Mouse (Mus musculus): Measurements from ENCODE around the gene Med13l. TPM values are rescaled to one million over a fixed set of nuclear protein-coding genes. Genes with fewer than 3 reads are reported as not detected.
A peak's percentile ranks its signal among the peaks of the same experiment; 100 is the strongest.

Gene Med13l
- polyA plus RNA-seq, 1 experiment from 2014 or later = 16.6 TPM

- no peak for DNase-seq (ENCODE audit: low spot score)
Observed at GRCm38 (mm10) chr5:118688886-118689835, 128.7 kb downstream of the Med13l start.

DNA sequence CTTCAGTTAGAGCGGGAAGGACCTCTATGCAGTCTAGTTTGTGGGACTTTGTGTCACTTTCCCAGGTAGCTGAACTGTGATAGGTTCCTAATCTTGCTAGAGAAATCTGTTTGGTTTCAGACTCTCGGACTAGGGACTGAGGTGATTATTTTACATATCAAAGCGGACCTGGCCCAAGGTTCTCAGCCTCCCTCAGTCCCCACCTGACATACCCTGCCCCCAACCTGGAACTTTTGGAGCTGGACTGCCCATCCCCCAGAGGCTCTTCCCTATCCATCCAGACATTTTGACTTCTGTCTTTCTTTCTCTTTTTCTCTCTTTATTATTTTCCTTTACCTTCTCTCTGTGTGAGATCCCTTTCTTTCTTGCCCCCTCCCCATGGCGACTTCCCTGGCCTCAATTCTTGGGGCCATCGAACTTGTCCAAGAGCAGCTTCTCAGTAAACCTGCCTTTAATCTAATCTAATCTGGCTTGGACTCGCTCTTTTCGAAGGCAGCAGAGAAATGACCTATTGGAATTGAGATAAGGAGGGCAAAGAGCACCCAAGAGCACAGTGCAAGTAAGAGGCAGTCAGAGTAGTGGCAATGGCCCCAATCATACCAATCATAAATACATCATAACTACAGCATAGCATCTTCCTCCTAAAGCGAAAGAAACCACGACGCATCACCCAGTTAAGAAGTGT, 130.7 kb downstream of the Med13l start:
- DNase-seq (ENCODE audit: low spot score) = no peak

DNA sequence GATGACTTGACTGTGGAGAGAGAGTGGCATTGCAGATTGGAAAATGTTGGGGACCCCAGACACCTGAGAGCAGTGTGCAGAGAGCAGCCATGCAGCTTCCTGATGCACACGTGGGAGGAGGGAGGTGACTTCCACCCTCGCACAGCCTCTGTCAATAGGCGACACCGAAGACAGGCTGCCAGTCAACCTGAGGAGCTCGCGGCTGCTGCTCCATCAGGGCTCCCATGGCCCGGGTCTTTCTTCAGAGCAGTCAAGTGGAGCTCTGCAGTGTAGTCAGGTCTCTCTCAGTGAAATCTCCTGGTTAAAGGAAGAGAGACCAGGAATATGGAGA, 131.2 kb downstream of the Med13l start:
- DNase-seq (ENCODE audit: low spot score) = no peak

- no peak for DNase-seq (ENCODE audit: low spot score)
Observed at GRCm38 (mm10) chr5:118693996-118694395, 133.5 kb downstream of the Med13l start.

DNA sequence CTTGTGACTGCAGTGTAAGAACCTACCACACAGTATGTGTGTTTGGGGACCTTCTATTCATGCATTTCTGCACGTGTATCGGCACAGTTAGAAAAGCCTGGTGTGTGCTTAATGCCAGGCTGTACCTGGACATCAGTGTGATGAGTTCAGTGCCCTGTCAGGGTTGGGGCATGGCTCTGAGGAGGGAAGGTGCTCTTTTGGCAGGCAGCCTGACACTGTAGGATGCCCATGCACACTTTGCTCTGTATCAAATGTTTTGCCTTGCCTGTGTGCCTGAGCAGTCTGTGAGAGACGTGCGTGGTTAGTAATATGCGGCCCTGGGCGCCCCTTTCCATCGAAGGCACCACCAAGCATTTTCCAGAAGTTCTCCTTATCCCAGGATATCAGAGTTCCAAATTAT, 136.6 kb downstream of the Med13l start:
- no peak for DNase-seq (ENCODE audit: low spot score)

DNA sequence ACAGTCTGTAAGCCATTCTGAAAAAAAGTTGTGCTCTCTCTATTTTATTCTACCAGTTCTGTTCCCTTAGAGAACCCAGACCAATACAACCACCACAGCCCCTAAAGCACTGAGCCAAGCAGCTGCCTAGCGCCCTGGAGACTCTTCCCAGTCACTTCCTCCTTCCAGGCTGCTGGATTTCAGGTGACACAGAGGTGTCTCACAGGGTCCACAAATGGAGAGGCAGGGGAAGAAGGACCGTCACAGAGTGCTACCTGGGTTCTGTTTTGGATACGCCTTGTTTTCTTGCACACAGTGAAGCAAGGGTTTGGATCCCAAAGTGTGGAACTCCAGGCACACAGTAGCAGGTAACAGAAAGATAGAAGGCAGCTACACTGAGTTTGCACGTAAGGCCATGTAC, 140.5 kb downstream of the Med13l start:
- no peak for DNase-seq (ENCODE audit: low spot score)

DNA sequence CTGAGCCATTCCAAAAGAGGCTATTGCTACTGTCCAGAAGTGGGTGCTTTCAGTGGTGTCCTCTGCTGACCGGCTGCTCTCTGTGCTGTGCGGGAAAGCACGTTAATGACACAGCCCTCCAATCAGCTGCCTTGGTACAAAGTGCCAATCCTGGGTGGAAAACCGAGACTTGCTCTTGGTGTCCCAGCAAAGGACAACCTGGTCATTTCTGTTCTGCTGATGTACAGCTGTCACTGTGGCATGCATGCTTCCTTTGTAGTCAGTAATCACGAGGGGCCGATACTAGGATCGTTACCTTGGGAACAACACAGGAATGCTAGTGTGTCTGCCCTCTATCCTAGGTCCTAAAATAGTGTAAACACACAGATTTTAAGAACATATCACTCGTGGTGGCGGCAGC, 142.2 kb downstream of the Med13l start:
- DNase-seq (ENCODE audit: low spot score) = no peak

DNA sequence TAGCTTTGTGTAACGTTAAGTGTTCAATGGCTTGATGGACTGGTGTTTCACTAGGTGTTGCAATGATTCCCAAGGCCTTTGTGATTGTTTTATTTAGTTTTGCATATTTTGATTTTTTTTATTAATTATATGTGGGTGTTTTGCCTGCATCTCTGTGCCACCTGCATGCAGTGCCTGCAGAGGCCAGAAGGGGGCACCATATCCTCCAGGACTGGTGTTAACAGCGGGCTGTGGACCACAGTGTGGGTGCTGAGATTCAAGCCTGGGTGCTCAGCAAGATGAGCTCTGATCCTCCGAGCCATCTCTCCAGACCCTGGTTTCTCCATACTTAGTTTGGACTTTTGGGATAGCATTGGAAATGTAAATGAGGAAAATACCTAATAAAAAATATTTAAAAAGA, 143.7 kb downstream of the Med13l start:
- no peak for DNase-seq (ENCODE audit: low spot score)

DNA sequence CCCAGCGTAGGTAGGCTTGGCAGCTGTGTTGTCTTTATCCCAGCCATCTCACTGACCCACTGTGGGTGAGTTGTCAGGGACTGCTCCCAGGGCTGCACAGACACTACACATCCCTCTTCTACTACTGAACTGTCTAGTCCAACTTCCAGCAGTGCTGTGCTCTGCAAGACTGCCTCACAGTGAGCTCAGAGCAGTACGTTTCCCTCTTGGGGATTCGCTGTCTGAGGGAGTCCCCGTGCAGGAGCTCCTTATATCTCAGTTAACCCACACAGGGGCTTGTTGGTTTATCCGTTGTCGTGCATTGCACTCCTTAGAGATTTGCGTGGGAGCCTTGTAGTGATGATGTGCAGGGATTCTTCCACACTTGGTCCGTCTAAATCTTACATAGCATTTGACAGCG, 144.5 kb downstream of the Med13l start:
- no peak for DNase-seq (ENCODE audit: low spot score)

- peak; percentile 41 for DNase-seq (ENCODE audit: low spot score)
Observed at GRCm38 (mm10) chr5:118706009-118706408, 145.5 kb downstream of the Med13l start.

GRCm38 (mm10) chr5:118706414-118706813, 145.9 kb downstream of the Med13l start:
- DNase-seq (ENCODE audit: low spot score) = no peak

DNA sequence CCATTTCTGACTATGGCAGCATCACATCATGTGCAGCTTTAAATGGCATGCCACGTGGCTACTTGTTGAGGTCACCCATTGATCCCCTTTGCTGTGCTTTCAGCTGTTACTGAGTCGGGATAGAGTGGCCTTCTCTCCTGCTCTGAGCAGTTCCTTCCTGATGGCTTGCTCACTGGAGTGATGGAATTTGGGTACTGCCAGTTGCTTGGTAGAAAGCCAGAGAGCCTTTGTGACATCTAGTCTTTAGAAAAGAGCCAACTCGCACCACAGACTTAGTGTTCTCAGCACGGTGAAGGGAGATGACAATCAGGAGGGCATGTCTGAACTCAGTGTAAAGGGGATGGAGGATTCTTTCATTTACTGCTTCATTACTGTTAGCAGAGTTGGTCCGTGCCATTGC, 147.0 kb downstream of the Med13l start:
- no peak for DNase-seq (ENCODE audit: low spot score)

GRCm38 (mm10) chr5:118708215-118708949, 147.9 kb downstream of the Med13l start:
- peak; percentile 83 for DNase-seq (ENCODE audit: low spot score)

- peak; percentile 84 for DNase-seq (ENCODE audit: low spot score)
Observed at GRCm38 (mm10) chr5:118709847-118710251, 149.4 kb downstream of the Med13l start.

DNA sequence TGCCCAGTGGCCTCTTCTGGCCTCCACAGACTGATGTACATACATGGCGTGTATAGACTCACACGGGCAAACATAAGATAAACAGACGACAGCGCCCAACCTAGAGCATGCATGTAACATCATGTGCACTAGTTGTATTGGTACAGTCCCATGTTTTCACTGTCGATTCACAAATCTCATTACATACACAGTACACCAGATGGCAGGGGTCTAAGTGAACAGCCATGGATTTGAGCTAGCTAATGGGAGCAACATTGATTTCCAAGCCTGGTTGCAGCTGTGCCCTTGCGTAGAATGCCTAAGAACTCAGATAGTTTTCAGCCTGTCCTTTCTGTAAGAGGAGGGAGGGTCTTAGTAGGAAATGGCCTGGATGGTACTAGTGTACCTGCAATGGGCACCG, 155.0 kb downstream of the Med13l start:
- DNase-seq (ENCODE audit: low spot score) = no peak

- no peak for DNase-seq (ENCODE audit: low spot score)
Observed at GRCm38 (mm10) chr5:118716295-118717271, 156.1 kb downstream of the Med13l start.

DNA sequence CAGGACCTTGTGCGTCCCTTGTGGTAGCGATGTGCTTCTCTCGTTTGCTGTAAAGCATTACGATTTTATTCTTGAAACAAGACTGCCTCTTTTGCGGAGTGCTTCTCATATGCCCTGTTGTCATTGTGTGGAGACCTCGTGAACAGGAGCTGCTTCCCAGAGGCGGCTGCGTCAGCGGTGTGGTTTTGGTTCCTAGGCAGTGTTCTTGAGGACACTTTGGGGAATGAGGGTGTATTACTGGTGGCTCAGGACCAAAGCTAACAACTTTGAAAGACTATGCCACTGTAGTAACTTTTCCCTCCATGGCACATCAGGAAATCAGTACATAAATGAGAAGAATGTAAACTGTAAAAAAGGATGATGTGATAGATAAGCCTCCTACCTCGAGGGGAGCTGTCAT, 157.0 kb downstream of the Med13l start:
- DNase-seq (ENCODE audit: low spot score) = no peak

GRCm38 (mm10) chr5:118718070-118718469, 157.6 kb downstream of the Med13l start:
- DNase-seq (ENCODE audit: low spot score) = peak; percentile 66

GRCm38 (mm10) chr5:118721416-118721815, 160.9 kb downstream of the Med13l start:
- DNase-seq (ENCODE audit: low spot score) = peak; percentile 50

GRCm38 (mm10) chr5:118721848-118722247, 161.4 kb downstream of the Med13l start:
- DNase-seq (ENCODE audit: low spot score) = no peak

DNA sequence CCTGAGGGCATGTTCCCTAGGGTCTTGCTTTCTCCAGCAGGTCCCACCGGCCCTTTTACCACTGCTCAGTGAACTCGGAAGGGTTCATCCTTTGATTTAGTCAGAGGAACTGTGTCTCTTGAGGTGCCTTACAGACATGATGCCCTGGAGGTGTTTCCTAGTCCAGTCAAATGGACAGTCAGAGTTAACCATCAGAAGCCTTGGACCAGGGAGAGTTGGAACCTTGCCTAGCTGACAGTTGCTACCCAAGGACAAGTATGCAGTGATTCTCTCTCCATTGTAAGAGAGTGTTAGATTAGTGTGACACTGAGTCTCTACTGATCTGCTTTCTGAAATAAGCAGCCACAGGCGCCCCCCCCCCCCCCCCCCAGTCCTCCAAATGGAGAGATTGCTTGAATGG, 162.0 kb downstream of the Med13l start:
- DNase-seq (ENCODE audit: low spot score) = no peak

Measured in thymus, postnatal 0 days (tissue).